8 mouse cellular contexts compared by ENCODE assay signal in genomic region chr12:3695741-3696501, GRCm38 (mm10).
DNase-seq lines count a peak whose midpoint lies in the region; ATAC-seq lines count a peak whose summit lies in the region.

No protein-coding gene starts in this region.

- H3K4me2 ChIP-seq in hindbrain, embryonic 11.5 days (replicated peaks; ENCODE audit: low read depth, low read length): no peak overlapping the region
- H3K4me2 ChIP-seq in hindbrain, embryonic 13.5 days: no peak overlapping the region
- H3K4me2 ChIP-seq in midbrain, embryonic 15.5 days: no peak overlapping the region

- no peaks in the 10 kb centered on the region for H3K27me3 ChIP-seq in hindbrain, embryonic 11.5 days (ENCODE audit: control insufficient read depth, insufficient read depth, low read length)
- H3K27me3 ChIP-seq in hindbrain, embryonic 13.5 days: no peaks in the 10 kb centered on the region
- no peaks in the 10 kb centered on the region for H3K27me3 ChIP-seq in midbrain, embryonic 15.5 days (replicated peaks)

- H3K36me3 ChIP-seq in hindbrain, embryonic 11.5 days (ENCODE audit: control insufficient read depth, insufficient read depth, low read length): no peaks in the 10 kb centered on the region
- no peaks in the 10 kb centered on the region for H3K36me3 ChIP-seq in hindbrain, embryonic 13.5 days
- no peaks in the 10 kb centered on the region for H3K36me3 ChIP-seq in midbrain, embryonic 15.5 days (replicated peaks)

- DNase-seq in hindbrain, embryonic 11.5 days (ENCODE audit: low spot score): peak; percentile 69
- peak; percentile 13 for DNase-seq in urinary bladder, postnatal 25 days (ENCODE audit: low spot score)
- DNase-seq in urinary bladder, postnatal 4 days (ENCODE audit: low spot score in 2 of 2): no peak
- DNase-seq in embryo, embryonic 10.5 days (ENCODE audit: low spot score): peak; percentile 82
- DNase-seq in ovary, postnatal 10 days (ENCODE audit: low spot score): no peak

- ATAC-seq in hindbrain, embryonic 11.5 days (ENCODE audit: low FRiP score): peak; percentile 57; the same call in 1 of the 2 replicates
- no peak for ATAC-seq in hindbrain, embryonic 13.5 days (ENCODE audit: low FRiP score)
- ATAC-seq in inflammation-experienced regulatory T-cells, adult 6 months: peak; percentile 88
- ATAC-seq in midbrain, embryonic 15.5 days (replicated peaks): peak; percentile 70

- no peak overlapping the region for H3K27ac ChIP-seq in hindbrain, embryonic 11.5 days (ENCODE audit: low read depth, low read length)
- H3K27ac ChIP-seq in hindbrain, embryonic 13.5 days: no peak overlapping the region
- no peak overlapping the region for H3K27ac ChIP-seq in midbrain, embryonic 15.5 days

- H3K4me1 ChIP-seq in hindbrain, embryonic 11.5 days (replicated peaks; ENCODE audit: control insufficient read depth, insufficient read depth, low read length): no peaks in the 10 kb centered on the region
- no peaks in the 10 kb centered on the region for H3K4me1 ChIP-seq in hindbrain, embryonic 13.5 days (replicated peaks)
- H3K4me1 ChIP-seq in midbrain, embryonic 15.5 days: no peaks in the 10 kb centered on the region

- H3K9me3 ChIP-seq in hindbrain, embryonic 11.5 days (ENCODE audit: control insufficient read depth, low read length): no peaks in the 10 kb centered on the region
- H3K9me3 ChIP-seq in hindbrain, embryonic 13.5 days: no peaks in the 10 kb centered on the region
- no peaks in the 10 kb centered on the region for H3K9me3 ChIP-seq in midbrain, embryonic 15.5 days

- no peak overlapping the region for H3K9ac ChIP-seq in hindbrain, embryonic 11.5 days (ENCODE audit: low read depth, low read length)
- H3K9ac ChIP-seq in hindbrain, embryonic 13.5 days: no peak overlapping the region
- no peak overlapping the region for H3K9ac ChIP-seq in midbrain, embryonic 15.5 days

- no peak overlapping the region for H3K4me3 ChIP-seq in hindbrain, embryonic 11.5 days (ENCODE audit: low read depth, low read length)
- H3K4me3 ChIP-seq in hindbrain, embryonic 13.5 days: no peak overlapping the region
- no peak overlapping the region for H3K4me3 ChIP-seq in midbrain, embryonic 15.5 days

- 77% methylated on average over 5 of the region's 5 CpGs for WGBS in hindbrain, embryonic 11.5 days
- WGBS in hindbrain, embryonic 13.5 days: 81% methylated on average over 5 of the region's 5 CpGs
- WGBS in midbrain, embryonic 15.5 days: 70% methylated on average over 5 of the region's 5 CpGs

Comparison
In these comparisons a context has a peak if more than half of its experiments do, and no peak if none do; other contexts are left out.
1. DNase-seq: peak in hindbrain, embryonic 11.5 days (single experiment), urinary bladder, postnatal 25 days (single experiment) and embryo, embryonic 10.5 days (single experiment); none in urinary bladder, postnatal 4 days (0 of 2) and ovary, postnatal 10 days (single experiment).